Mouse (Mus musculus): ENCODE measurements around the gene Ptprd.

- no peak for TF ChIP-seq CTCF (conservative IDR thresholded peaks at IDR 0.05; ENCODE audit: low read length)
- no peak for TF ChIP-seq POU5F1 (IDR thresholded peaks at IDR 0.05; ENCODE audit: borderline replicate concordance, low read length)
- TF ChIP-seq NANOG (IDR thresholded peaks at IDR 0.05; ENCODE audit: borderline replicate concordance, low read length) = no peak
Measured at GRCm38 (mm10) chr4:76846265-76846664, 1365.5 kb downstream of the Ptprd start.
